Mouse (Mus musculus) liver, adult 2 months (tissue): Measurements from ENCODE around the gene Wdr46.

Experiments
- CTCF ChIP-seq: fragments of 200-500 bp; IDR thresholded peaks from 2 replicates; pipeline ENCODE4 v1.5.1; 2011; ENCODE audit warnings: low read depth, low read length, control low read depth
- POLR2A ChIP-seq: fragments of 200-500 bp; IDR thresholded peaks from 2 replicates; pipeline ENCODE4 v1.6.1; 2011; ENCODE audit warnings: low read length, control low read depth; ENCODE audit not compliant: insufficient read depth; ENCODE audit errors: extremely low read depth

GRCm38 (mm10) chr17:33936993-33937392, 3.5 kb upstream of the Wdr46 start:
- TF ChIP-seq POLR2A (no peak), CTCF (no peak)
